Mouse (Mus musculus) erythroid progenitor cell, adult 5-6 weeks (primary cell): ENCODE results near the gene Smim13. TPM values are rescaled to one million over a fixed set of nuclear protein-coding genes. Genes with fewer than 3 reads are reported as not detected.
"Not testable (repeated sequence)": the region's sequence is repeated elsewhere in the genome, so short reads cannot be mapped to it uniquely, and the experiment has no call there.

Experiments
- ATAC-seq: replicated peaks from 2 replicates; pipeline ENCODE4 v1.8.0; 2016; ENCODE audit warnings: moderate number of reproducible peaks, mild to moderate bottlenecking, moderate TSS enrichment, inconsistent platforms; ENCODE audit not compliant: poor library complexity, low FRiP score, severe bottlenecking
- total RNA-seq, 2 experiments: library from RNA; stranded (forward) in 1 of 2; stranded (reverse) in 1 of 2; fragments of 150-400 nt in 1 of 2; fragments of 186-747, 209-891 nt in 1 of 2; gene quantifications; 2 replicates each; pipeline versions ENCODE4 v1.2.3 to v1.2.4; 2015 to 2017; ENCODE audit warnings: low replicate concordance in 2 of 2

The Smim13 gene
- total RNA-seq (2015; ENCODE audit: low replicate concordance), result 0.84 and 2.2 TPM in 2 replicates
- total RNA-seq (2017; ENCODE audit: low replicate concordance), result 2.8 and 5.4 TPM in 2 replicates

DNA sequence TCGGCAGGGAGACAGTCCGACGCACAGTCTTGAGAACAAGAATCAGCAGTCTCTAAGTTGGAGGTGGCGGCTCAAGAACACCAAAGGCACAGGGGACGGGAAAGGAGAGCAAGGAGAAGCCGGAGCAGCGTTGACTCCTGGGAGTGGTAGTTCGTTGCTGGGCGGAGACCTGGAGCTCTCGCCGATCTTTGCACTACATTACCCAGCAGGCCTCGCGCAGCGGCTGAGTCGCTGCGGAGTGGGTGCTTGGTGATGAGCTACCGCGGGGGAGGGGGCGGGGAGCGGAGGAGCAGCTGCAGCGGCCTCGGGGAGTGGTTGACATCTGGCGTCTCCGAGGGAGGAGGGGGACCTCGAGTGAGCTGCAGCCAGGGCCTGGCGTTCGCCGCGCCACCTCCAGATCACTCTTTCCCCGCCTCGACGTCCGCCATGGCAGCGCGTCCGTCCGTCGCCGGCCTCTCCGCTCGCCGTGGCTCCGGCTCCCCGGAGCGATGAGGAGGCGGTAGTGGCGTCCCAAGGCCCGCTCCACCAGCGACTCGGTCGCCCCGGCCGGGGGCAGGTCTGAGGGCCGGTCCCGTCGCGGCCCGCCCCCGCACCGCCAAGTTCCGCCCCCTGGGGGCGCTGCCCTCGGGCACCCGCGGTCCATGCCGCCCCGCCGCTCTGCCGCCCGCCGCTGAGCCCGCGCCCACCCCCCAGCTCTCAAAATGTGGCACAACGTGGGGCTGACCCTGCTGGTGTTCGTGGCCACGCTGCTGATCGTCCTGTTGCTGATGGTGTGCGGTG is at the start of gene Smim13:
TSS of gene Smim13 (plus strand) at position 307 of the 780 bp plus-strand sequence.
- ATAC-seq, result peak; percentile 98

DNA sequence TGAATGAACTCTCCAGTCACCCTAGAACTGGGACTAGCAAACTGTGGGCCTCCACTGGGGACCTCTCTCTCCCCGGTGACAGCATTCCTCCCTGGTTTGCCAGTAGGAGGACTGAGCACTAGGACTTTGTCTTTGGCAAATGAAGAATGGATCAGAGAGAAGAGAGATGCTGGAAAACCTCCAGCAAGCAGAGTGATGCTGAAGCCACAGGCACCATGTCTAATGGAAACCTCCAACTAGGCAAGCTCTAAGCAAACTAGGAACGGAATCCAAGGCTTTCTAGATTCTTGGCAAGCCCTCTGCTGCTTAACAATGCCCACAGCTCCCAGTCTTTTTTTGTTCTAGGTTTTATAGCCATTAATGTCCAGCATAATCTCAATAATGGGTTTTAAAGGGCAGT is 48.8 kb upstream of the Smim13 start:
- ATAC-seq, result no peak

DNA sequence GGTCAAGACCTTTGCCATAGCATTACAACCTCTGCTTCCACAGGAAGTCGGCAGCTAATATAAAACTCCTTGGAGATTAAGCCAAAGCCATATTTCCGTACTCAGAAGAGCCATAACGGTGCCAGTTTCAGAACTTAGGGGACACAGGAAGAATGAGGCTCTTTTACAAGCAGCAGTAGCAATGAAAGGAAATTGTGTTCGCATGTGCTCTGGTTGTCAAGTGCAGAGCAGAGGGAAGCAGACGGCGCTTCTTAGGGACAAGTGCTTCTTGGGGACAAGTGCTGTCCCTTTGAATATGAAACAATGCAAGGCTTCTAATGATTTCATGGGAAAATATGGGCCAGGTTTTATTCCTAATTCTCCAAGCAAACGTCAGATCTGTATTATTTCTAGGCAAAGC is 46.4 kb upstream of the Smim13 start:
- ATAC-seq, result no peak

DNA sequence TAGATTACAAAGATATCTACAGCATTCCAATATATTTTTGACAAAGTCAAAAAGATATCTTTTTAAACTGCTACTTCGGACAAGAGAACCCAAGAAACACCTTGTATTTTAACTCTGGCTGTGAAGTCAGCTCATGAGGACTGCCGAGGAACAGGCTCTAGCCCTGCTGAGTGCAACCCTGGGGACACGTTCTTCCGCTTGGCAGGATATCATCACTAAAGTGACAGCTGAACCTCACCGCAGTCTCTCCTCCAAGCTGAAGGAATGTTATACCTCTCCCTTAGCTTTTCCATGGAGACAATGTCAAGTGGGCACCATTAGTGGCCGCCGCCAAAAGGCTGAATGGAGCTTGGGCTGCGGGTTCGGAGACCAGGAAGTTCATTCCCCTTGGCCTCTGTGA is 46.0 kb upstream of the Smim13 start:
- no peak for ATAC-seq

DNA sequence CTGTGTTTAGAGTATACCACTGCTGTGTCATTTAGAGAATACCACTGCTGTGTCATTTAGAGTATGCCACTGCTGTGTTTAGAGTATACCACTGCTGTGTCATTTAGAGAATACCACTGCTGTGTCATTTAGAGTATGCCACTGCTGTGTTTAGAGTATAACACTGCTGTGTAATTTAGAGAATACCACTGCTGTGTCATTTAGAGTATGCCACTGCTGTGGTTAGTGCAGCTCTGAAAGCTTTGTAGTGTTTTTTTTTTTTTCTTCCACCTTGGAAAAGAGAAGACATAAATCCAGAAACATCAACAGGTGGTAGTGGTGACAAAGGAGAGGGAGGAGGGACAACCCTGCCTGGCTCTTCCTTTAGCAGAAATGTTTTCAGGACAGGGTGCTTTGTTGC is 44.1 kb upstream of the Smim13 start:
- ATAC-seq, result not testable (repeated sequence)

DNA sequence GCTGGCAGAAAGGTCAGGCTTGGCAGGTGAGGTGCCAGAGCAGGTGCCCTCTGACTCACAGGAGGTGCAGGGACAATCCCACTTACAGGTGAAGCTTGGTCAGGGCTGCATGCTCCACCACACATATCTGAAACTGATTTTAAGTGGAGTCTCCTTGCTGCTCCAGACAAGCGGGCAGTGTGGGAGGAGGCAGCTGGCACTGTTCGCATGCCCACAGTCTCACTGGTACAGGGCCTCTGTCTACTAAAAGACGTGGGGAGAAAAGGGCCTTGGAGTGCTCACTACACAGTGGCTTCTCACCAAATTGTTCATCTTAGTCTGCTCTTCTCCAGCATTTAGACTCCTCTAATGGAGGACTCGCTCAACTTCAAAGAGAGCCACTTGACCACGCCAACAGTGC is 43.4 kb upstream of the Smim13 start:
- no peak for ATAC-seq

DNA sequence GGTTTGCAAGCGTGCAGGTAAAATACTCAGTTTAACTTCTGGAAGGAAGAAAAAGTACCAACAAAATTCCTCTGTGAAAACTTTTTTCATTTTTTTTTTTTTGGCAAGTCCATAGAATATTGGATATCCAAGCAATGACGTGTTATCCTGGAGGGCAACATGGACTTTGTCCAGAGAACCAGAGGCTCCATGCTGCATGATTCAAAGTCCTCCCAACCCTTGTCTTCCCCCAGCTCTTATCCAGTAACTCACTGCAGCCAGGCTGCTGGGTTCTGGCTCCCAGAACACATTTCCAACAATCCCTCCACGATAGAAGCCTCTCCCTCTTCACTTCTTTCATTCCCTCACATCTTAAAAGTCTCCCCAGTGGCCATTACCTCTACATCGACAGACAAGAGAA is 38.4 kb upstream of the Smim13 start:
- no peak for ATAC-seq

DNA sequence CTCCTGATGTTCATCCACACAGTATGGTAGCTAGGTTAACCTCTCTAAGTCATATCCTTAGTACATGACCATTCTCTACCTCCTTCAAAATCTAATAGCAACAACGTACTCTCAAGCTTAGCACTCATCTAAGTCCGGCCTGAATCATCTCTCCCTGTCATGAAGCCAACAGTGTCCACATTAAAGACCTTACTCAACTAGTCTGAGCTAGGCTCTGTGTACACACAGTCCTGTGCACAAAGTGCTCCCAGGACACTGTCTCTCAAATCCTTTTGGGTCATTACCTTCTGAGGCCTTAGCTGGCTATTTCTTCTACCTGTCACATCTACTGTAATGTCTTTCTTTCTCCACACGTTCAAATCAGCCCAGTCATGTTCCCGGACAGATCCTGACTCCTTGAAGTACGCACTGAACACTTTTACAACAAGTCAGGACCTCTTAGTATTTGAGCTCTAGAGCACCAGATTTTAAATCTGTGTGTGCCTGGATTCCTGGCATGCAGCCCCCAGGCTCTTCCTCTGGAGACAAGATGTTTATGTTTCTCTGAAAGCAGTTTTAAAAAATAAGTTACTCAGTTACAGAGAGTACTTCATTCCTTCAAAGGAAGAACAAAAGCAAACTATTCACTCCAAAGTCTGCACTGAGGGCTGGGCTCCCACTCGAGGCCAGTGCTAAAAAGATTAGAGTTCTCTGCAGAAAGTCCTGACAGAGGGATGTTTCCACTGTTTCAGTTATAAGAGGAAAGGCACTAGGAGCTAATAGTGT is 36.9 kb upstream of the Smim13 start:
- ATAC-seq, result no peak

DNA sequence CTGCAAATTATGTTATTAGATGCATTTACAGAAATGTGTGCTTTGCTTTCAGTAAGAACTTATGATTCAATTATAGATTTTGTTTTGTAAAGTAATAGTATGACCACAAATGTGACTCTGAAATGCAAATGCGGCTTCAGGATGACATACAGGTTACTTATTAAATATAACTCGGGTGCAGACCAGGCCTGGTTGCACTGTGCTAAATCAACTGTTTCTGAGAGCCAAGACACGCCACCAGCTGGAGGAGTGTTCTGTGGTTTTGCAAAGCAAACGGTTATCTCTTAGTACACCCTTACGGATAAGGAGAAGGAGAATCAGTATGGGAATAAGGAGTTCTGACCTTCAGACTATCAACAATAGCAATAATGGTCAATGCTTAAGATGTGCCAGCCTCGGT is 34.0 kb upstream of the Smim13 start:
- ATAC-seq, result no peak

DNA sequence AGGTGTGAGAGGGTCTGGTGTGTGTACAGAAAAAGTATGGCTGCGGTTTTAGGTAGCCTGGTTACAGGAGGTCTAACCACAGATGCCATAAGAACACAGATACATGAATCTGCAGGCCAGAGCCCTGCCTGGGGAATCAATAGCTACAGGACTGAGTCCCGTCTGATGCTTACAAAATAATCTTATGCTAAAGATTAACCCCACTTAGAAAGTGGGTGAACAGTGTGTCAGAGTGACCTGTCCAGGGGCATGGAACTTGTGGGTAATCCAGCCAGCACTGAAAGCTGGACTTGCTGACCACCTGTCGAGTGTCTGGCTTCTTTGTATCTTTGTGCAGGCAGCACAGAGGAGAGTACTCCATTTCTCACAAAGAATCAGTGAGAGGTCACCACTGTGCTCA is 33.4 kb upstream of the Smim13 start:
- no peak for ATAC-seq

DNA sequence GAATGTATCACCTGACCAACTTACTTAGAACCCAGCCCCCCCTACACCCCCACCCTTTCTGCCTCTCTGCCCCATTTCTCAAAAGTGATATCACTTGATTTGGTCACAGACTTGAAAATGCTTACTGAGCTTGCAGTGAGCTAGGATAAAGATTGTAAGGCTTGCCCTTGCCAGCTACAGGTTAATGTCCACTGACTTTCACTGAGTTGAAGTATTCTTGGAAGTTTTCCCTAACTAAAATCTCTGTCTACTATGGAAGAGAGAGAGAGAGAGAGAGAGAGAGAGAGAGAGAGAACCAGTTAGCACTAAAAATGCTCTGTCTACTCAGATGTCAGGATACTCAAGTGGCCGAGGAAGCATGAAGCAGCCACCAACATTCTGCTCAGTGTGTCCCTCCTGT is 30.6 kb upstream of the Smim13 start:
- no peak for ATAC-seq

DNA sequence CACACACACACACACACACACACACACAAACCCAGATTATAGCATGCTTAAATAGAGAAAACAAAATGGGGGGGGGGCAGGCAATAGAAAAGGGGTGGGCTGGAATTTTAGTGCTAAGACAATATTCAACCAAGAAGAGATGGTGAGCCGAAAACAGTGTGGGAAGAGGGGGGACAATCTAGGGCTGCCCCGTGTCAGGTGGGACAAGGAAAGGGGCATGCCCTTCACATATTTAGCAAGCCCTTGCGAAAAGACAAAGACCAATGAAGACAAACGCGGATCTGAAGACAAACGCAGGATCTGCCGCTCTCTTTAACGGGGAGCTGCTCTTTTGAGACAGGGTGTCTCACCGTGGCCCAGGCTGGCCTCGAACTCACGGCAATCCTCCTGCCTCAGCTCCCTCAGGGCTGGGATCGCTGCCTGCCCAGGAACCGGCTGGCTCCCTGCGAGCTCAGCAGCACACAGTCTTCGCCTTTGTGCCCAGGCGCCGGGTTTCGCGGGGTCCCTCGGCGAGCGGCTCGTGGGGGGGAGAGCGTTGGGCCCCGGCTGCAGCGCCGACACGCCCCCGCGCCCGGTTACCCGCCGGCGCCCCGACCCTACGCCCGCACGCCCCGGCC is 29.8 kb upstream of the Smim13 start:
- no peak; the same call in 1 of the 2 replicates for ATAC-seq

DNA sequence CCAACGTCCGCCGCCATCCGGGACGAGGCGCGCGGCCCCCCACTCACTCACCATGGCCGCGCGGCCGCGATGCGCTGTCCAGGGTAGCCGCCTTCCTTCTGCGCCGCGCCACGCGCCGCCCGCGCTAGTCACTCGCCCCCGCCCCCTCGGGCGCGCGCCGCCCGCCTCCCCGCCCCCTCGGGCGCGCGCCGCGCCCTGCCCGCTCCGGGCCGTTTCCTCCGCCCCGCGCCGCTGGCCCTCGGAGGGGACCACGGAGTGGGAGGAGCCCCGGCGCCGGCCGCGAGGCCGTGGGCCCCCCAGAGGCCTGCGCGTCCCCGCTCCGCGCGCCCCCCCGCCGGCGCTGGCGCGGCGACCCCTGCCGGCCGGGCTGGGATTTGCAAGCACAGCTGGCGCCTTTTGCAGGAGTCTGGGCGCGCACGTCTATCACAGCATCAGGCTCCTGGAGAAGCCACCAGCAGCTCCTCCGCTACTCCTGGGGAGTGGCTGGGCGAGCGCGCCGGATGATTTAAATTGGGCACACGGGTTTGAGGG is 29.3 kb upstream of the Smim13 start, which contains the start of gene Elovl2:
TSS of gene Elovl2 (minus strand) at position 102 of the 531 bp plus-strand sequence.
- ATAC-seq, result no peak

DNA sequence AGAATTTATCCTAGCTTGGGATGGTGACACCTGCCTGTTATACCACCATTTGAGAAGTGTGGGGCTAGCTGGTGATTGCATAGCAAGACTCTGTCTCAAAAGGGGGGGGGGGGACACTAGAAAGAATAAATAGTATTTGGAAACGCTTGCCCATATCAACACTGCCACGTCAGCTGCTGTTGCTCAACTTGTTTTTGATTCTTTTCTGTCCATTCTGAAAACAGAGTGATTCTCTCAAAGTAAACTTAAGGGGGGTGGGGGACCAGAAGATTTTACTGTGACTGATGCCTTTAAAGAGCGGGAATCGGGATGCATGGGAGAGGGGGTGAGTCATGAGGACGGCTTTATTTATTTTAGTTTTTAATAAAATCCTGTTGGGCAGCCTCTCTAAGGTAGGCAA is 23.1 kb upstream of the Smim13 start:
- ATAC-seq, result no peak

DNA sequence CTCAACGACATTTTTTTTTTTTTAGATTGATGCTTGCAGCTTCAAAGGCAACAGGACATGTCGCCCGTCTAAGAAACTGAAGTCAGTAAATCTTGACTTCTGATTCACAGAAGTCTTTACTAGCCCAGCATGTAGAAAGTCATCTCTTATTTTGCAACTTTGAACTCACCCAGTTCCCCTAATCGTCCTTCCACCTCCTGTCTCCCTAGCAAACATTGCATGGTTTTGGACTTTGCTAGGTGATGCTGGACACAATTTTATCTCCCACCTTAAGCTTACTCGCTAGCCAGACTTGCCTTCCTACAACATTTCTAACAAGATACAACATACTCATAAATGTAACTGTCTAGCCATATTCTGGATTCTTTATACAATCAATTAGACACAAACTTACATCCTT is 21.6 kb upstream of the Smim13 start:
- ATAC-seq, result no peak

DNA sequence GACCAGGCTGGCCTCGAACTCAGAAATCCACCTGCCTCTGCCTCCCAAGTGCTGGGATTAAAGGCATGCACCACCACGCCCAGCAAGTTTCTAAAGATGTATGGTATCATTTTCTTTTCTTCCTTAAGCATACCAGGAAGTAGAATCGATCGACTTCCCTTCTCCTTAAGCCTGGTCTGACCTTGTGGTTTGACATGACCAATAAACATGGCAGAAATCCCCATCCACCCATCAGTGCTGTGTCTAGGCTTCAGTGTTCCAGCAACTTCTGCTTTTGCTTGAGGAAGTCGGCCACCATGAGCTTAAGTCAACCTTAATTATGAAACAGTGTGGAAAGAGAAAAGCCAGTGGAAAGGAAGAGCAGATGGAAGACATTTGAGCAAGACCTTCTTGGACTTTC is 19.4 kb upstream of the Smim13 start:
- ATAC-seq, result no peak

DNA sequence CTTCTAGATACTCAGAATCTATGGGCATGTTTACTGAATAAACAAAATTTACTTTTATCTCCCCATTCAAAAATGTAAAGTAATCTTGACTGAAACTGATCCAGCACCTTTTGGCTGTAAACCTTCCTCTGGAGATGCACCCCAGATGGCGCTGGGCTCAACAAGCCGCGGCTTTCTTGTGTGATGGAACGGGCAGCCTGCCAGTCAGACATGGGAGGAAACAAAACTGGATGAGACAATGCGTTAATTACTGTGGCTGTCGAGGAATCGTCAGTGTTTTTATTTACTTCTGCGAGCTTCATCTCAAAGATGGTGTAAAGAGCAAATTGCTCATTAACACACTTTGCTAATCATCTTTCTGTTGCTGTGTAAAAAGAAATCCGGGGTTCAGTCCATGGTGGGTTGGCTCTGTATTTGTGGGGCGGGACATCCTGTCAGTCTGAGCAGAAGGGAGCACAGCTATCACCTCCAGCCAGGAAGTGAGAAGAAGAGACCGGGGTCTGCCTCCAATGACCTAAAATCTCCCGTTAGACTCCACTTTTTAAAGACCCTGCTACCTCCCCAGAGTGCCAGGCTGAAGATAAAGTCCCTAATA is 18.2 kb upstream of the Smim13 start:
- no peak for ATAC-seq

DNA sequence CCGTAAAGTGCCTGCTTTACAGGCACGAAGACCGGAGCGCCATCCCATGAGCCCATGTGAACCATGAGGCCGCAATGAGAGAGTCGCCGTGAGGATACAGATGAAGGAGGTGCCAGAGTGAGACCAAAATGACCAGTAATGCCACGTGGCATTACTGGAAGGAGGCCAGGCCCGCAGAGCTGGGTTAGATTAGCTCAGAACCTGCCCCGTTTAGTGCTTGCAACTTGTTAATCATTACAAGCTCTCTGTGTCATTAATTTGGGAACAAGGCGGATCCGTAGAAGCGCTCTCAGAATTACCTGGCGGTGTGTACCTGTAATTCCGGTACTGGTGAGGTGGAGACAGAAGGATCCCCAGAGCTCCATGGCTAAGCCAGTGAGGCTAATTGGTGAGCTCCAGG is 17.4 kb upstream of the Smim13 start:
- no peak for ATAC-seq

DNA sequence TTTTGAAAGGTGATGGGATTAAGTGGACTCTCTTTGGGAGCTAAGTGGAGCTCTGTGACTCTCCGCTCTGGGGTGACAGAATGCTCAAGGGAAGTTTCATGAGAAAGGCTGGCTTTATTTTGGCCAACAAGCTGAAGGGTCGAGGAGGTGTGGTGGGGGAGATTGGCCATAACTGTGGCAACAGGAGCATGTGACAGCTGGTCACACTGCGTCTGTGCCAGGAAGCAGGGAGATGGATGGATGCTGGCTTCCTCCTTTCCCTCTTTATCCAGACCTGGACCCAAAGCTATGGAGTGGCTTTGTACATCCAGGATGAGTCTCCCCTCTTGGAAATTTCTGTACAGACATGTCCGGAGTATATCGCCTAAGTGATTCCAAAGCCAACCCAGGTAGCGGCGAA is 16.4 kb upstream of the Smim13 start:
- no peak for ATAC-seq

DNA sequence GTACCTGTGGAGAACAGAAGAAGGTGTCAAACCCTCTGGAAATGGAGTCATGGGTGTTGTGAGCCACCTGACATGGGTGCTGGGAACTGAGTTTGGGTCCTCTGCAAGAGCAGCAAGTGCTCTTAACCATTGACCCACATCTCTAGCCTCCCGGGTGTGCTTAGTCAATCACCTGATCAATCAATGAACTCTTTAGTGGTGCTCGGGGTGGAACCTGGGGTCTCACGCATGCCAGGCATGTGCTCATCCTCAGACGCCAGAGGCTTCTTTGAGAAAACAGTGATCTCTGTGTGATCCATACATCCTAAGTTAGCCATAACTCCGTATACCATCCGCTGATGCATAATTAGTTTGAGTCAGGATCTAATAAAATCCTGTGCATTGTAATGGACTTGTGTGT is 14.5 kb upstream of the Smim13 start:
- no peak for ATAC-seq
